Mouse (Mus musculus) heart, embryonic 16.5 days (tissue): Measurements from ENCODE around the gene Pnmal2. TPM values are rescaled to one million over a fixed set of nuclear protein-coding genes. Genes with fewer than 3 reads are reported as not detected.

ENCODE experiments used
- ATAC-seq: fragments of 200-750 bp; cut with Nextera tagmentation; replicated peaks from 2 replicates; pipeline ENCODE4 v1.8.0; 2017; ENCODE audit warnings: moderate number of reproducible peaks; ENCODE audit not compliant: insufficient read depth, low FRiP score; ENCODE audit errors: extremely low read depth
- H3K27ac ChIP-seq: fragments of 300-500 bp; sonication (generic); 2 replicates; pipeline ENCODE4 v1.5.1; 2014; ENCODE audit warnings: mild to moderate bottlenecking, low read length, control low read depth, moderate library complexity
- H3K27me3 ChIP-seq: fragments of 300-500 bp; sonication (generic); 2 replicates; pipeline ENCODE4 v1.6.1; 2014; ENCODE audit warnings: low read length, mixed read lengths; ENCODE audit not compliant: control insufficient read depth, insufficient read depth
- H3K36me3 ChIP-seq: fragments of 300-500 bp; sonication (generic); 2 replicates; pipeline ENCODE4 v1.6.1; 2014; ENCODE audit not compliant: control insufficient read depth, insufficient read depth
- H3K4me1 ChIP-seq: fragments of 300-500 bp; sonication (generic); 2 replicates; pipeline ENCODE4 v1.6.1; 2014; ENCODE audit warnings: low read length, mixed read lengths; ENCODE audit not compliant: control insufficient read depth, insufficient read depth
- H3K4me2 ChIP-seq: fragments of 300-500 bp; sonication (generic); 2 replicates; pipeline ENCODE4 v1.6.1; 2014; ENCODE audit warnings: low read depth, mild to moderate bottlenecking, control low read depth, low read length
- H3K4me3 ChIP-seq: fragments of 300-500 bp; sonication (generic); 2 replicates; pipeline ENCODE4 v1.5.1; 2014; ENCODE audit warnings: mild to moderate bottlenecking, control low read depth, low read length
- H3K9ac ChIP-seq: fragments of 300-500 bp; sonication (generic); 2 replicates; pipeline ENCODE4 v1.6.1; 2014; ENCODE audit warnings: low read length, control low read depth
- H3K9me3 ChIP-seq: fragments of 300-500 bp; sonication (generic); replicated peaks from 2 replicates; pipeline ENCODE4 v1.6.1; 2016; ENCODE audit warnings: low read length; ENCODE audit not compliant: control insufficient read depth
- WGBS: fragments of 180-500 bp; shearing (Covaris S2); extraction: QIAGEN DNeasy Blood & Tissue Kit; methylation state at CpG from one replicate; pipeline ENCODE4 v1.1.7; 2014; 5-methylcytosine and 5-hydroxymethylcytosine counted together
- polyA plus RNA-seq: library from polyadenylated mRNA; unstranded; fragments of >200 nt; fragmentation: Nextera tagmentation; extraction: Ambion mirVana; gene quantifications from 2 replicates; pipeline ENCODE4 v1.2.1, GENCODE M21; 2015

Gene Pnmal2
- polyA plus RNA-seq, 1 experiment from 2014 or later = 6.0 TPM

DNA sequence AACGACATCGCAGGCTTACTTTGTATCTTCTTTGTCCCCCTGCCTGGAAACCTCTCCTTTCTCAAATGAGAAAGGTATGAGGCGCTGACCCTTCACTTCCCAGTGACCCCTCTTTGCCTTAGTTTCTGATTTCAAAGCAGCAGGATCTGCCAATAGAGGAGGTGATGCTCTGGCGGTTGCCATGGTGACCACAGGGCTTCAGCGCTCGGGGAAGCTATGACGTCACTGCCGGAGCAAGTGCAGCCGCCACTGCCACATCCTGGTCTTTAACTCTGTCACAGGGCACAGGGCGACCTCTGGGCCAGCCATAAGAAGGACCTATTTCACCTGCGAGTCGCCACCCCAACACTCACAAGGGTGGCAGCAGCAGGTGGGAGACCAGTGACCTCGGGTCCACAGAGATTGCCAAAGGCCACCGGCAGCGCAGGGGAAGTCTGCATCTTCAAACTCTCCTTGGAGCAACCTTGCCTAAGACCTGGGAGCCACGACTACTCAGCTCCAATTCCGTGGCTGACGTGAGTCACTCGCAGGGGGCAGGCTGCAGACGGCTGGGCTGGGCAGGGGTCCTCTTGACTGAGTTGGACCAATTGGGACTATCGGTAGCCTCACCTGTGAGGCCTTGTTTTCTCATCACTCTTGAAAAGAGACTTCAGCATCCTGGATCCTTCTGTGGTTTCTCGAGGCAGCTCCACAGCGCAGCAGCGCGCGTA is 38.5 kb downstream of the Pnmal2 start, which contains the start of gene Gm42372:
Gm42372 (plus strand) TSS at position 228 of the 710 bp plus-strand sequence.
- 35% methylated on average over 26 of the region's 26 CpGs for WGBS
- Histone ChIP-seq H3K9me3 (no peaks in the 10 kb centered on the region), H3K4me1 (peaks cover 20% of the 10 kb centered on the region), H3K9ac (no peak within 1 kb of the TSS), H3K4me2 (peak within 1 kb of the TSS; percentile 7; the same call in 1 of the 2 replicates), H3K36me3 (no peaks in the 10 kb centered on the region), H3K27me3 (no peaks in the 10 kb centered on the region), H3K27ac (no peak within 1 kb of the TSS), H3K4me3 (no peak within 1 kb of the TSS)
- no peak for ATAC-seq

DNA sequence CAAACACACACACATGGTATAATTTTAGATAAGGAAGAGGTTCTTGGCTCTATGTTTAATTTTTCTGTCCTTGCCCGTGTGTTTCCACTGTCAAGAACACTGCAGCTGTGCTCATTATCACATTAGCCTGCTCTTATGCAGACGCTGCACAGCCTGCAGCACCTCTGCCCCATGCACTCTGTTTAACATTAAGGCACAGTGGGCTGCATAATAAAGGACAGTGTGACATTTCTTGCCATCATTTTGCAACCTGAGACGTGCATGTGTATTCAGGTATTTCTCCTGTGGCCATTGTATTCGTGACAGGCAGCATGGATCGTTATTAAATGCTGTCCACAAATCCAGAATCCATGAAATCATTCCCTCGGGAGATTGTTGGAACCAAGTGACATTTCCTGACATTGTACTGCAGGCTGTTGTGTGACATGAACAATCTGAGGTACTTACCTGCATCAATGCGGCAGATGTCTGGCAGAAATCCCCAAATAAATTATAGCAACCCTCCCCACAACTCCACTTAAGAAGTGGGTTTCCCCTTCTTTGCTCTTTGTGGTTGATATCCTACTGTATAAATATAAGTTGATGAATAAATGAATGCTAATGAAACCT is 43.2 kb downstream of the Pnmal2 start:
- no peaks in the 10 kb centered on the region for H3K9me3 ChIP-seq
- no peaks in the 10 kb centered on the region for H3K27me3 ChIP-seq
- H3K4me3 ChIP-seq = no peak overlapping the region
- no peaks in the 10 kb centered on the region for H3K36me3 ChIP-seq
- no peak overlapping the region for H3K4me2 ChIP-seq
- H3K4me1 ChIP-seq = peaks cover 41% of the 10 kb centered on the region
- H3K9ac ChIP-seq = no peak overlapping the region
- ATAC-seq = no peak
- peak overlapping the region; percentile 17; the same call in 1 of the 2 replicates for H3K27ac ChIP-seq
- WGBS = 34% methylated on average over 7 of the region's 7 CpGs

DNA sequence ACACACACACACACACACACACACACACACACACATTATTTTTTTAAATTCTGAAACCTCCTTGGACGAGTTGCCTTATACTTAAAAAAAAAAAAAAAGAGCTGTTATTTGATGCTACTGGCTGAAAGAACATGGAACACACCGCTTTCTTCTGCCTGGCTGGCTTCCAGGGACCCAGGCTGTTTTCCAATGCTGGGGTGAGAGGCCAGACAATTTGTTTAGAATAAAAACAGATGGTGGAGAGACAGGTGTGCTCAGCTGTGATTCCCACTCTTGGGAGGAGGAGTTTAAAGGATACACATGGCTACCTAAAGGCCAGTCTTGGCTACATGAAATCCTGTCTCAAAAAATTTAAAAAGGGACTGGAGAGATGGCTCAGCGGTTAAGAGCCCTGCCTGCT is 43.9 kb downstream of the Pnmal2 start:
- 49% methylated on average over 3 of the region's 3 CpGs for WGBS
- peaks cover 39% of the 10 kb centered on the region for H3K4me1 ChIP-seq
- ATAC-seq = no peak
- no peak overlapping the region for H3K4me3 ChIP-seq
- H3K4me2 ChIP-seq = no peak overlapping the region
- H3K9me3 ChIP-seq = no peaks in the 10 kb centered on the region
- no peaks in the 10 kb centered on the region for H3K27me3 ChIP-seq
- peak overlapping the region; percentile 12; the same call in 1 of the 2 replicates for H3K27ac ChIP-seq
- H3K36me3 ChIP-seq = no peaks in the 10 kb centered on the region
- H3K9ac ChIP-seq = no peak overlapping the region

DNA sequence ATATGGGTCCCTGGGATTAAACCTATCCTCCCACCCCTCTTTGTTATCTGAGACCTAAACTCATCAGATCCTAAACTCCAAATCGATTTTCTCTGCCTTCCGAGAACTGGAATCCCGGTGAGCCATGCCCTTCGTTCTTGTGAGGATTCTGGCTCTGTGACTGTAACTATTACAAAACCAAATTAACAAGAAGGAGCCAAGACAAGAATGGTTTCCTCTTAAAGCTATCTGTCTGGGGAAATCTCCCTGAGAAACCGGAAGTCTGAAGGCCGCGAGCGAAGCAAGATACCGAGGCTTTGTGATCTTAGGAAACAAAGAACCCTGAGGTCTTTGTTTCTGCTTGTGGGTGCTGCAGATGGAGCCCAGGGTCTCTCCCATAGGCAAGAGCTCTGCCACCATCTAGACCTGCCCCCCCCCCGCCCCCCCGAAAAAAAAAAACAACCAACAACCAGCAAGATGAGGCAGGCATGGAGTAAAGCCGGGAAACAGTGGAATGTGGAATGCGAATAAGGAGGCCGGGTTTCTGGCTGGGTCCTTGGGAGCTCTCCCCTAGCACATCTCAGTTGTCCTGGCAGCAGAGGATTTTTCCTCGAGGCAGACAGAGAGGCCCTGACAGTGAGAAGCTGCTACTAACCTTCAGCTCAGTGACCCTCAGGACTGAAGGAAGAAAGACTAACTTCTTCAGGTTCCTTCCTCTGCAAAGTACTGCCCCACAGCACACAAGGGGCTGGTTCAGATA is 45.7 kb downstream of the Pnmal2 start:
- H3K27me3 ChIP-seq = no peaks in the 10 kb centered on the region
- H3K9ac ChIP-seq = peak overlapping the region; percentile 28; the same call in 1 of the 2 replicates
- H3K27ac ChIP-seq = peak overlapping the region; percentile 72
- WGBS = 32% methylated on average over 15 of the region's 15 CpGs
- no peak overlapping the region for H3K4me3 ChIP-seq
- peaks cover 44% of the 10 kb centered on the region for H3K4me1 ChIP-seq
- no peaks in the 10 kb centered on the region for H3K9me3 ChIP-seq
- no peak for ATAC-seq
- no peaks in the 10 kb centered on the region for H3K36me3 ChIP-seq
- peak overlapping the region; percentile 6; the same call in 1 of the 2 replicates for H3K4me2 ChIP-seq

DNA sequence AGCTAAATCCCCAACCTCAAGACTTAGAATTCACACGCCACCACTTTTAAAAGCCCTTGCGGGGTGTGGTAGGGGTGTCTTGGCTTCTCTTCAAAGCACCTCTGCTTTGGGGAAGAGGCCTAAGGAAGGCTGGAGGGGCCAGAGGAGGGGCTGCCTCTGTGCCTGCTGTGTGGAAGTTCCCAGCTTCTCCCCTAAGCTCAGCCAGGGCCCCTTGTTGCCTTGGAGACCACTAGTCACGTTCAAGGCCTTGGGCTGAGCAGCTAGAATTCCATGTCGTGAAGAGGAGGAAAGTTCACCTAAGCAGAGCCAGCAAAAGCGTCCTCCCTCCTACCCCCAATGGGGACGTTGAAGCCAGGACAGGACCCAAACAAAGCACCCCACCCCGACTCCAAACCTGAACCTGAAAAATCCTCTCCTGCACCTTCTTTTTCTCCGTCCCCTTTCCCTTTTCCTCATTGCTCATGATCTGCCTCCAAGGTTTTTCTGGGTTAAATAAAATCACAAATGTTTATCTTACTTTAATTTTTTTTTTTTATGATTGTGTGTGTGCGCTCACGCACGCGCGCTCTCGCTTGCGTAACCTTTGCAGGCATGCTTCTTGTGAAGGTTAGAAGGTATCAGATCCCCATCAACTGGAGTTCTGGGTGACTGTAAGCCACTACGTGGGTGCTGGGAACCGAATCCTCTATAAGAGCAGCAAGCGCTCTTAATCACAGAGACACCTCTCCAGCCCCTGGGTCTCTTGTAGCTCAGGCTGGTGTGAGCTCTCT is 47.4 kb downstream of the Pnmal2 start:
- no peak overlapping the region for H3K4me3 ChIP-seq
- 51% methylated on average over 18 of the region's 18 CpGs for WGBS
- H3K9ac ChIP-seq = peak overlapping the region; percentile 46
- peak overlapping the region; percentile 37; the same call in 1 of the 2 replicates for H3K4me2 ChIP-seq
- no peaks in the 10 kb centered on the region for H3K9me3 ChIP-seq
- H3K27ac ChIP-seq = peak overlapping the region; percentile 89
- H3K27me3 ChIP-seq = no peaks in the 10 kb centered on the region
- peak; percentile 28; the same call in 1 of the 2 replicates for ATAC-seq
- no peaks in the 10 kb centered on the region for H3K36me3 ChIP-seq
- H3K4me1 ChIP-seq = peaks cover 58% of the 10 kb centered on the region

DNA sequence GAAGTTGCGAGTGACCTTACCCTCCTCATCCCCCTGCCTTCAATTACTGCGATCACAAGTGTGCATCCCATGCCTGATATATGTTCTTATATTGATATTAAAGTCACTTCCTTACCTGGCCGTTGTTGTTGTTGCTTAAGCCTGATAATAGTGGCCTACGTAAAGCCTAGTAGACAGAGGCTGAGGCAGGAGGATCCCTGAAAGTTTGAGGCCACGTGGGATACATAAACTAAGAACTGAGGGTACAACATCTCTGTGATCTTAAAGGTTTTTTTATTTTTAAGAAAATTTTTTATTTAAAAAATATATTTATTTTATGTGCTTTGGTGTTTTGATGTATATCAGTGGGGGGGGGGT is 47.9 kb downstream of the Pnmal2 start, which contains the start of gene Ccdc8:
Ccdc8 (plus strand) TSS at position 258 of the 357 bp plus-strand sequence.
- Histone ChIP-seq H3K36me3 (peaks cover 3% of the 10 kb centered on the region), H3K9me3 (no peaks in the 10 kb centered on the region), H3K9ac (peak within 1 kb of the TSS; percentile 46), H3K27ac (peak within 1 kb of the TSS; percentile 94), H3K4me2 (peak within 1 kb of the TSS; percentile 90), H3K4me3 (peak within 1 kb of the TSS; percentile 78), H3K4me1 (peaks cover 62% of the 10 kb centered on the region), H3K27me3 (no peaks in the 10 kb centered on the region)
- WGBS = 92% methylated on average over 5 of the region's 5 CpGs
- ATAC-seq = no peak

DNA sequence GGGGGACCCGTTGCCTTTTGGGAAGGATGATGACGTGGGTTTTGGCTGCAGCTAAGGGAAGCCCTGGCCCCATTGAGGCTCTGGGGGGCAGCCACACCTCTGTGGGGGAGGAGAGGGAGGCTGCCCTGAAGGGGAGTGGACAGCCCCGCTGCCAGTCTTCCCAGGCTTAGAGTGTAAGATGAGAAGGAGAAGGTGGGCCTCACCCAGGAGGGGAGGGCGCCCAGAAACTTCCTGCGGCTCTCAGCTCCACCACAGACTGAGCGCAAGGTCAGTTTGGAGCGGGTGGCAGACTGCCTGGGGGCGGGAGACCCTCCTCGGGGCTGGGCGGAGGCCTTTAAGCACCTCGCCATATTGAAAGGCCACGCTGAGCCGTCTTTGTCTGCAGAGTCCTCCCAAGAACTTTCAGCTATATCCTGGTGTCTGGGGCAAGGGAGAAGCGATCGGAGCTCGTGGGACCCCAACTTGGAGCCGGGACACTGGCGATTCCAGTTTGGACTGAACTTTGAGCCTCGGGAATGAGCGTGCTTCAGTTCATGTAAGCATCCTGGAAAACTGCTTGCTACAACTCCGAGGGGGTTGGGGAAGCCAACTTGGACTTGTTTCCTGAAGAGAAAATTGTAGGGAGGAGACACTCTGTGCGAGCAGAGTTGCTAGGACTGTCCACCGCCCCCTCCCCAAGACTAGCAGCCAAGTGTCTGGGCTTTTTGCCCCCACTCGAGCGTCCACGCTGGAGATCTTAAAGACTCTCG is 49.3 kb downstream of the Pnmal2 start:
- H3K4me1 ChIP-seq = peaks cover 60% of the 10 kb centered on the region

DNA sequence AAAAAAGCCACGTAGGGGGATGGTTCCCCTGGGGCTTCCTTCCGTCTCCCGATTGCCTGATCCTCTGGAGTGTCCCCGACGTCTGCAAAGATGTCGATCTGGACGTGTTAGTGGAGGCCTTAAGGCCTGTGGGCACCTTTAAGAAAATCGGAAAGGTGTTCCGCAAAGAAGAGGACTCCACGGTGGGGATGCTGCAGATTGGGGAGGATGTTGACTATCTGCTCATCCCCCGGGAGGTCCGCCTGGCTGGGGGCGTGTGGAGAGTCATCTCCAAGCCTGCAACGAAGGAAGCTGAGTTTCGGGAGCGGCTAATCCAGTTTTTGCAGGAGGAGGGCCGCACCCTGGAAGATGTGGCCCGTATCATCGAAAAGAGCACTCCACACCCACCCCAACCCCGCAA is 49.9 kb downstream of the Pnmal2 start:
- 4% methylated on average over 20 of the region's 20 CpGs for WGBS
- H3K27me3 ChIP-seq = no peaks in the 10 kb centered on the region
- H3K4me3 ChIP-seq = peak overlapping the region; percentile 78
- H3K27ac ChIP-seq = peak overlapping the region; percentile 94
- no peak for ATAC-seq
- H3K9ac ChIP-seq = peak overlapping the region; percentile 87
- no peaks in the 10 kb centered on the region for H3K9me3 ChIP-seq
- H3K36me3 ChIP-seq = peaks cover 19% of the 10 kb centered on the region
- peak overlapping the region; percentile 90 for H3K4me2 ChIP-seq
- H3K4me1 ChIP-seq = peaks cover 66% of the 10 kb centered on the region

More for the DNA sequence above, 49.3 kb downstream of the Pnmal2 start:
- no peaks in the 10 kb centered on the region for H3K9me3 ChIP-seq
- no peaks in the 10 kb centered on the region for H3K27me3 ChIP-seq
- under 1% methylated on average over 27 of the region's 27 CpGs for WGBS
- peak overlapping the region; percentile 94 for H3K27ac ChIP-seq
- peaks cover 16% of the 10 kb centered on the region for H3K36me3 ChIP-seq
- peak overlapping the region; percentile 90 for H3K4me2 ChIP-seq
- H3K9ac ChIP-seq = peak overlapping the region; percentile 87
- peak overlapping the region; percentile 78 for H3K4me3 ChIP-seq
- peak; percentile 94 for ATAC-seq
